Mouse (Mus musculus): ENCODE data around the gene Ino80e. TPM values are rescaled to one million over a fixed set of nuclear protein-coding genes. Genes with fewer than 3 reads are reported as not detected.

The Ino80e gene
- total and polyA plus RNA-seq, 3 experiments: 60.3 to 893 (median 106) TPM

- Histone ChIP-seq H3K27me3 (ENCODE audit: insufficient read depth, low read length) (no peaks in the 10 kb centered on the region), H3K4me3 (ENCODE audit: low read depth, low read length) (peak overlapping the region; percentile 75), H3K36me3 (replicated peaks) (peaks cover 84% of the 10 kb centered on the region), H3K9me3 (replicated peaks) (0 out of 2 replicates have a peak, but pooled peaks cover 3% of the 10 kb centered on the region), H3K4me1 (ENCODE audit: insufficient read depth, low read depth, low read length) (peaks cover 83% of the 10 kb centered on the region)
- no peak for DNase-seq (ENCODE audit: low spot score)
- no peak for ATAC-seq (ENCODE audit: extremely low read depth, insufficient number of reproducible peaks, low FRiP score, poor library complexity, severe bottlenecking)
- TF ChIP-seq CTCF (IDR thresholded peaks at IDR 0.05; ENCODE audit: low read depth, low read length) (no peak), GATA1 (IDR thresholded peaks at IDR 0.05; ENCODE audit: borderline replicate concordance, low read length) (no peak), POLR2AphosphoS5 (IDR thresholded peaks at IDR 0.05; ENCODE audit: insufficient replicate concordance, low read depth, low read length) (no peak), GATA2 (IDR thresholded peaks at IDR 0.05; ENCODE audit: borderline replicate concordance, low read depth, low read length) (no peak), TAL1 (conservative IDR thresholded peaks at IDR 0.05; ENCODE audit: low read depth, low read length) (no peak)
Observed at GRCm38 (mm10) chr7:126860987-126861386, 1.2 kb downstream of the Ino80e start.

DNA sequence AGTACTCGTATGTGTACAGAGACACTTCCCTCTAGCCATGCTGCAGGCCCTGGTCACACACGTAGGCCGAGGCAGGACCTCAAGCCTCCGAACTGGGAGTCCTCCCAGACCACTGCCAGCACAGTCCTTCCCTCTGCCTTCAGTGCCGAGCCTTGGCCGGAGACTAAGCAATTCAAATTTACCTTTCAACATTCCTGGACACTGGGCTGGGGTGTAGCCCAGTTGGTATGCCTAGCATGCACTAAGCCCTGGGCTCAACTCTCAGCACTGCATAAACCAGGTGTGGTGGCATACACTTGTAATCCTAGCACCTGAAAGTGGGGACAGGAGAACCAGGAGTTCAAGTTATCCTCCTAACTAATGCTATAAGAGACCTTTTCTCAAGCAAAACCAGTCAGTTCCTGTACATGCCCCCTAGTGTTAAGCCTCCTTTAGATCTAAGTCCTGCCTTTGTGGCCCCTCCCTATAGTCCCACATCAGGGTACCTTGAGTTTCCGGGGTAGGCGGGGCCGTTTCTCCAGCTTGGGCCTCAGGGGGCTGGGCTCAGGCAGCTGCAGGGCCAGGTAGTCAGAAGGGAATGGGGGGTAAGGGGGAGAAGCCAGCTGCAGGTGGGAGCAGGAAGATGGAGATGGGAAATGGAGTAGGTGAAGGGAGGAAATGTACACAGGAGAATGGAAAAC is 5.3 kb downstream of the Ino80e start:
- Histone ChIP-seq H3K4me3 (ENCODE audit: low read depth, low read length) (peak overlapping the region; percentile 36; the same call in 1 of the 2 replicates), H3K9me3 (replicated peaks) (no peaks in the 10 kb centered on the region), H3K4me1 (ENCODE audit: insufficient read depth, low read depth, low read length) (peaks cover 83% of the 10 kb centered on the region), H3K27me3 (ENCODE audit: insufficient read depth, low read length) (no peaks in the 10 kb centered on the region), H3K36me3 (replicated peaks) (peaks cover 93% of the 10 kb centered on the region)
- ATAC-seq (ENCODE audit: extremely low read depth, insufficient number of reproducible peaks, low FRiP score, poor library complexity, severe bottlenecking) (no peak), DNase-seq (ENCODE audit: low spot score) (no peak)
- TF ChIP-seq GATA2 (IDR thresholded peaks at IDR 0.05; ENCODE audit: borderline replicate concordance, low read depth, low read length) (no peak), GATA1 (IDR thresholded peaks at IDR 0.05; ENCODE audit: borderline replicate concordance, low read length) (no peak), TAL1 (conservative IDR thresholded peaks at IDR 0.05; ENCODE audit: low read depth, low read length) (no peak), CTCF (IDR thresholded peaks at IDR 0.05; ENCODE audit: low read depth, low read length) (no peak), POLR2AphosphoS5 (IDR thresholded peaks at IDR 0.05; ENCODE audit: insufficient replicate concordance, low read depth, low read length) (no peak)

GRCm38 (mm10) chr7:126855641-126856040 is 6.5 kb downstream of the Ino80e start:
- DNase-seq (ENCODE audit: low spot score): no peak
- ATAC-seq (ENCODE audit: extremely low read depth, insufficient number of reproducible peaks, low FRiP score, poor library complexity, severe bottlenecking): no peak
- TF ChIP-seq CTCF (IDR thresholded peaks at IDR 0.05; ENCODE audit: low read depth, low read length) (no peak), GATA1 (IDR thresholded peaks at IDR 0.05; ENCODE audit: borderline replicate concordance, low read length) (no peak), TAL1 (conservative IDR thresholded peaks at IDR 0.05; ENCODE audit: low read depth, low read length) (no peak), POLR2AphosphoS5 (IDR thresholded peaks at IDR 0.05; ENCODE audit: insufficient replicate concordance, low read depth, low read length) (no peak), GATA2 (IDR thresholded peaks at IDR 0.05; ENCODE audit: borderline replicate concordance, low read depth, low read length) (no peak)
- Histone ChIP-seq H3K4me1 (ENCODE audit: insufficient read depth, low read depth, low read length) (peaks cover 76% of the 10 kb centered on the region), H3K9me3 (replicated peaks) (no peaks in the 10 kb centered on the region), H3K4me3 (ENCODE audit: low read depth, low read length) (no peak overlapping the region), H3K27me3 (ENCODE audit: insufficient read depth, low read length) (no peaks in the 10 kb centered on the region), H3K36me3 (replicated peaks) (peaks cover 100% of the 10 kb centered on the region)

GRCm38 (mm10) chr7:126853454-126853853 is 8.7 kb downstream of the Ino80e start:
- ATAC-seq (ENCODE audit: extremely low read depth, insufficient number of reproducible peaks, low FRiP score, poor library complexity, severe bottlenecking) (no peak), DNase-seq (ENCODE audit: low spot score) (no peak)
- Histone ChIP-seq H3K36me3 (replicated peaks) (peaks cover 83% of the 10 kb centered on the region), H3K4me1 (ENCODE audit: insufficient read depth, low read depth, low read length) (peaks cover 55% of the 10 kb centered on the region), H3K27me3 (ENCODE audit: insufficient read depth, low read length) (peaks cover 19% of the 10 kb centered on the region), H3K4me3 (ENCODE audit: low read depth, low read length) (no peak overlapping the region), H3K9me3 (replicated peaks) (no peaks in the 10 kb centered on the region)
- no peak for TF ChIP-seq POLR2AphosphoS5 (IDR thresholded peaks at IDR 0.05; ENCODE audit: insufficient replicate concordance, low read depth, low read length)
- TF ChIP-seq TAL1 (conservative IDR thresholded peaks at IDR 0.05; ENCODE audit: low read depth, low read length): no peak
- no peak for TF ChIP-seq CTCF (IDR thresholded peaks at IDR 0.05; ENCODE audit: low read depth, low read length)
- TF ChIP-seq GATA1 (IDR thresholded peaks at IDR 0.05; ENCODE audit: borderline replicate concordance, low read length): no peak
- TF ChIP-seq GATA2 (IDR thresholded peaks at IDR 0.05; ENCODE audit: borderline replicate concordance, low read depth, low read length): no peak

GRCm38 (mm10) chr7:126851192-126851591 is 11.0 kb downstream of the Ino80e start:
- peaks cover 46% of the 10 kb centered on the region for H3K4me1 ChIP-seq (ENCODE audit: insufficient read depth, low read depth, low read length)
- TF ChIP-seq TAL1 (conservative IDR thresholded peaks at IDR 0.05; ENCODE audit: low read depth, low read length) (no peak), POLR2AphosphoS5 (IDR thresholded peaks at IDR 0.05; ENCODE audit: insufficient replicate concordance, low read depth, low read length) (no peak), GATA1 (IDR thresholded peaks at IDR 0.05; ENCODE audit: borderline replicate concordance, low read length) (no peak), GATA2 (IDR thresholded peaks at IDR 0.05; ENCODE audit: borderline replicate concordance, low read depth, low read length) (no peak), CTCF (IDR thresholded peaks at IDR 0.05; ENCODE audit: low read depth, low read length) (no peak)
- ATAC-seq (ENCODE audit: extremely low read depth, insufficient number of reproducible peaks, low FRiP score, poor library complexity, severe bottlenecking) (no peak), DNase-seq (ENCODE audit: low spot score) (no peak)
- H3K4me3 ChIP-seq (ENCODE audit: low read depth, low read length): no peak overlapping the region
- peaks cover 41% of the 10 kb centered on the region for H3K27me3 ChIP-seq (ENCODE audit: insufficient read depth, low read length)
- H3K36me3 ChIP-seq (replicated peaks): peaks cover 61% of the 10 kb centered on the region
- H3K9me3 ChIP-seq (replicated peaks): no peaks in the 10 kb centered on the region

DNA sequence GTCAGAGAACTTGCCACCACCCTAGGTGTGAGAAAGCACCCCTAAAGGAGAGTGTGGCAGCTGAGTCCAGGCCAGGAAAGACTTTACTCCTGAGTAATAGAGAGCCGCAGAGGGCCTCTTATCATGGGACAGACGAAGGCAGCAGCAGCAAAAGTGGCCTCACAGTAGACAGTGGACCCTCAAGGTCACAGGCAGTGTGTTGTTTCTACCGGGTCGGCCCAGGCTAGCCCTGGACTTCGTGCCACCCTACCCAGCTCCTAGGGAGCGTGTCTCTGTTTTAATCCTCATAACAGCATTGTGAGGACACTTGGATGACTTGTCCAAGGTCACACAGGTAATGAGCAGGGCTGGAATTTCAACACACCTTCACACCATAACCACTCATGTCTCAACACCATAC is 12.0 kb downstream of the Ino80e start:
- DNase-seq (ENCODE audit: low spot score) (no peak), ATAC-seq (ENCODE audit: extremely low read depth, insufficient number of reproducible peaks, low FRiP score, poor library complexity, severe bottlenecking) (no peak)
- Histone ChIP-seq H3K4me3 (ENCODE audit: low read depth, low read length) (no peak overlapping the region), H3K27me3 (ENCODE audit: insufficient read depth, low read length) (peaks cover 46% of the 10 kb centered on the region), H3K36me3 (replicated peaks) (peaks cover 50% of the 10 kb centered on the region), H3K4me1 (ENCODE audit: insufficient read depth, low read depth, low read length) (peaks cover 36% of the 10 kb centered on the region), H3K9me3 (replicated peaks) (no peaks in the 10 kb centered on the region)
- TF ChIP-seq TAL1 (conservative IDR thresholded peaks at IDR 0.05; ENCODE audit: low read depth, low read length): no peak
- TF ChIP-seq POLR2AphosphoS5 (IDR thresholded peaks at IDR 0.05; ENCODE audit: insufficient replicate concordance, low read depth, low read length): peak; percentile 86; the same call in 1 of the 2 replicates

Data from G1E (cell line).